Mouse (Mus musculus) midbrain, embryonic 15.5 days (tissue): ENCODE data around the gene Prm1. TPM values are rescaled to one million over a fixed set of nuclear protein-coding genes. Genes with fewer than 3 reads are reported as not detected.
"Not testable (repeated sequence)": the region's sequence is repeated elsewhere in the genome, so short reads cannot be mapped to it uniquely, and the experiment has no call there.

Experiments
- ATAC-seq: fragments of 200-750 bp; cut with Nextera tagmentation; replicated peaks from 2 replicates; pipeline ENCODE4 v1.8.0; 2017; ENCODE audit warnings: moderate TSS enrichment
- H3K27ac ChIP-seq: fragments of 300-500 bp; sonication (generic); 2 replicates; pipeline ENCODE4 v1.5.1; 2015; ENCODE audit warnings: mild to moderate bottlenecking, inconsistent platforms
- H3K27me3 ChIP-seq: fragments of 300-500 bp; sonication (generic); replicated peaks from 2 replicates; pipeline ENCODE4 v1.6.1; 2015; ENCODE audit warnings: inconsistent platforms
- H3K36me3 ChIP-seq: fragments of 300-500 bp; sonication (generic); replicated peaks from 2 replicates; pipeline ENCODE4 v1.6.1; 2015; ENCODE audit warnings: inconsistent platforms
- H3K4me1 ChIP-seq: fragments of 300-500 bp; sonication (generic); 2 replicates; pipeline ENCODE4 v1.6.1; 2015; ENCODE audit warnings: inconsistent platforms
- H3K4me2 ChIP-seq: fragments of 300-500 bp; sonication (generic); 2 replicates; pipeline ENCODE4 v1.6.1; 2015; ENCODE audit warnings: inconsistent platforms, mild to moderate bottlenecking, moderate library complexity
- H3K4me3 ChIP-seq: fragments of 300-500 bp; sonication (generic); 2 replicates; pipeline ENCODE4 v1.5.1; 2015; ENCODE audit warnings: mild to moderate bottlenecking, inconsistent platforms
- H3K9ac ChIP-seq: fragments of 300-500 bp; sonication (generic); 2 replicates; pipeline ENCODE4 v1.6.1; 2015; ENCODE audit warnings: mild to moderate bottlenecking, inconsistent platforms
- H3K9me3 ChIP-seq: fragments of 300-500 bp; sonication (generic); 2 replicates; pipeline ENCODE4 v1.6.1; 2016; ENCODE audit warnings: inconsistent platforms
- WGBS: fragments of 180-500 bp; shearing (Covaris S2); methylation state at CpG from one replicate; pipeline ENCODE4 v1.1.7; 2015; ENCODE audit warnings: mixed read lengths; 5-methylcytosine and 5-hydroxymethylcytosine counted together
- polyA plus RNA-seq: library from polyadenylated mRNA; unstranded; fragments of >200 nt; fragmentation: Nextera tagmentation; extraction: Ambion mirVana; gene quantifications from 2 replicates; pipeline ENCODE4 v1.2.1, GENCODE M21; 2015

Gene Prm1
- polyA plus RNA-seq, 1 experiment from 2014 or later = 0.41 TPM

GRCm38 (mm10) chr16:10818579-10819135, 13.0 kb upstream of the Prm1 start:
- Histone ChIP-seq H3K27me3 (no peaks in the 10 kb centered on the region), H3K4me3 (no peak overlapping the region), H3K4me2 (no peak overlapping the region), H3K9ac (no peak overlapping the region), H3K4me1 (no peaks in the 10 kb centered on the region), H3K9me3 (no peaks in the 10 kb centered on the region), H3K27ac (no peak overlapping the region), H3K36me3 (no peaks in the 10 kb centered on the region)
- WGBS = 90% methylated on average over 4 of the region's 4 CpGs
- no peak for ATAC-seq

- no peak for ATAC-seq
- no peak overlapping the region for H3K4me3 ChIP-seq
- no peaks in the 10 kb centered on the region for H3K27me3 ChIP-seq
- H3K4me1 ChIP-seq = no peaks in the 10 kb centered on the region
- WGBS = 89% methylated on average over 4 of the region's 4 CpGs
- H3K36me3 ChIP-seq = no peaks in the 10 kb centered on the region
- H3K27ac ChIP-seq = no peak overlapping the region
- H3K9me3 ChIP-seq = no peaks in the 10 kb centered on the region
- no peak overlapping the region for H3K9ac ChIP-seq
- no peak overlapping the region for H3K4me2 ChIP-seq
These were observed 9.2 kb upstream of the Prm1 start for GRCm38 (mm10) chr16:10814864-10815263.

GRCm38 (mm10) chr16:10813726-10814125, 8.1 kb upstream of the Prm1 start:
- Histone ChIP-seq H3K4me2 (no peak overlapping the region), H3K4me3 (no peak overlapping the region), H3K27ac (no peak overlapping the region), H3K27me3 (no peaks in the 10 kb centered on the region), H3K9me3 (no peaks in the 10 kb centered on the region), H3K4me1 (no peaks in the 10 kb centered on the region), H3K36me3 (no peaks in the 10 kb centered on the region), H3K9ac (no peak overlapping the region)
- 77% methylated on average over 4 of the region's 4 CpGs for WGBS
- no peak for ATAC-seq

GRCm38 (mm10) chr16:10812865-10813371, 7.3 kb upstream of the Prm1 start, which contains the start of gene Gm11172:
Gene Gm11172 (plus strand): TSS chr16:10812915.
- Histone ChIP-seq H3K27ac (no peak within 1 kb of the TSS), H3K27me3 (no peaks in the 10 kb centered on the region), H3K9me3 (no peaks in the 10 kb centered on the region), H3K4me2 (no peak within 1 kb of the TSS), H3K4me3 (no peak within 1 kb of the TSS), H3K4me1 (no peaks in the 10 kb centered on the region), H3K36me3 (no peaks in the 10 kb centered on the region), H3K9ac (no peak within 1 kb of the TSS)
- no peak for ATAC-seq
- 91% methylated on average over 2 of the region's 2 CpGs for WGBS

GRCm38 (mm10) chr16:10810376-10810775, 4.7 kb upstream of the Prm1 start:
- Histone ChIP-seq H3K4me2 (no peak overlapping the region), H3K36me3 (no peaks in the 10 kb centered on the region), H3K4me3 (no peak overlapping the region), H3K9ac (no peak overlapping the region), H3K27ac (no peak overlapping the region), H3K4me1 (no peaks in the 10 kb centered on the region), H3K27me3 (no peaks in the 10 kb centered on the region), H3K9me3 (no peaks in the 10 kb centered on the region)
- ATAC-seq = no peak
- 100% methylated on average over 1 of the region's 1 CpGs for WGBS

- H3K27ac ChIP-seq, H3K4me2 ChIP-seq, H3K4me1 ChIP-seq, H3K36me3 ChIP-seq, H3K4me3 ChIP-seq, H3K9ac ChIP-seq, ATAC-seq, H3K9me3 ChIP-seq, H3K27me3 ChIP-seq: not testable (repeated sequence)
- WGBS = 88% methylated on average over 3 of the region's 3 CpGs
These were observed 3.2 kb downstream of the Prm1 start for GRCm38 (mm10) chr16:10802420-10802819.

GRCm38 (mm10) chr16:10796034-10796433, 9.6 kb downstream of the Prm1 start, which contains the start of gene Prm2:
Gene Prm2 (minus strand): TSS chr16:10796134.
- Histone ChIP-seq H3K4me2 (no peak within 1 kb of the TSS), H3K36me3 (no peaks in the 10 kb centered on the region), H3K27ac (no peak within 1 kb of the TSS), H3K4me1 (no peaks in the 10 kb centered on the region), H3K27me3 (no peaks in the 10 kb centered on the region), H3K4me3 (no peak within 1 kb of the TSS), H3K9ac (no peak within 1 kb of the TSS), H3K9me3 (no peaks in the 10 kb centered on the region)
- ATAC-seq = no peak
- WGBS = 85% methylated on average over 6 of the region's 6 CpGs

- WGBS = 83% methylated on average over 9 of the region's 9 CpGs
- no peak within 1 kb of the TSS for H3K9ac ChIP-seq
- no peak for ATAC-seq
- H3K9me3 ChIP-seq = no peaks in the 10 kb centered on the region
- peaks cover 9% of the 10 kb centered on the region for H3K4me1 ChIP-seq
- no peaks in the 10 kb centered on the region for H3K27me3 ChIP-seq
- H3K36me3 ChIP-seq = no peaks in the 10 kb centered on the region
- H3K4me2 ChIP-seq = no peak within 1 kb of the TSS
- no peak within 1 kb of the TSS for H3K4me3 ChIP-seq
- H3K27ac ChIP-seq = no peak within 1 kb of the TSS
These were observed 14.9 kb downstream of the Prm1 start, which contains the start of gene Prm3 for GRCm38 (mm10) chr16:10790702-10791101. Gene Prm3 (minus strand): TSS chr16:10790914.

- no peak overlapping the region for H3K4me3 ChIP-seq
- H3K4me1 ChIP-seq = peaks cover 19% of the 10 kb centered on the region
- WGBS = 64% methylated on average over 4 of the region's 4 CpGs
These were observed 16.8 kb downstream of the Prm1 start for GRCm38 (mm10) chr16:10788866-10789265.

GRCm38 (mm10) chr16:10788271-10788670, 17.4 kb downstream of the Prm1 start, which contains the start of gene Tnp2:
Gene Tnp2 (minus strand): TSS chr16:10788660.
- no peak within 1 kb of the TSS for H3K9ac ChIP-seq
- WGBS = 62% methylated on average over 16 of the region's 16 CpGs
- H3K9me3 ChIP-seq = no peaks in the 10 kb centered on the region
- no peak within 1 kb of the TSS for H3K4me2 ChIP-seq
- no peaks in the 10 kb centered on the region for H3K36me3 ChIP-seq
- no peak within 1 kb of the TSS for H3K27ac ChIP-seq
- H3K4me3 ChIP-seq = no peak within 1 kb of the TSS
- peaks cover 23% of the 10 kb centered on the region for H3K4me1 ChIP-seq
- peaks cover 2% of the 10 kb centered on the region; the same call in 1 of the 2 replicates for H3K27me3 ChIP-seq
- ATAC-seq = no peak

More at GRCm38 (mm10) chr16:10788866-10789265, 16.8 kb downstream of the Prm1 start:
- H3K4me2 ChIP-seq = no peak overlapping the region
- H3K27me3 ChIP-seq = no peaks in the 10 kb centered on the region
- no peaks in the 10 kb centered on the region for H3K9me3 ChIP-seq
- H3K36me3 ChIP-seq = no peaks in the 10 kb centered on the region
- H3K27ac ChIP-seq = no peak overlapping the region
- no peak for ATAC-seq
- no peak overlapping the region for H3K9ac ChIP-seq

- H3K9me3 ChIP-seq = no peaks in the 10 kb centered on the region
- peaks cover 8% of the 10 kb centered on the region; the same call in 1 of the 2 replicates for H3K27me3 ChIP-seq
- peaks cover 30% of the 10 kb centered on the region for H3K4me1 ChIP-seq
- 83% methylated on average over 7 of the region's 7 CpGs for WGBS
- H3K9ac ChIP-seq = no peak overlapping the region
- no peaks in the 10 kb centered on the region for H3K36me3 ChIP-seq
- no peak overlapping the region for H3K27ac ChIP-seq
- H3K4me3 ChIP-seq = no peak overlapping the region
- H3K4me2 ChIP-seq = no peak overlapping the region
- no peak for ATAC-seq
These were observed 18.0 kb downstream of the Prm1 start for GRCm38 (mm10) chr16:10787548-10788058.

- ATAC-seq = no peak
- H3K36me3 ChIP-seq = no peaks in the 10 kb centered on the region
- WGBS = 71% methylated on average over 4 of the region's 4 CpGs
- H3K4me3 ChIP-seq = no peak overlapping the region
- no peaks in the 10 kb centered on the region for H3K9me3 ChIP-seq
- H3K4me1 ChIP-seq = peaks cover 35% of the 10 kb centered on the region
- no peak overlapping the region for H3K9ac ChIP-seq
- peak overlapping the region; percentile 91 for H3K4me2 ChIP-seq
- peaks cover 8% of the 10 kb centered on the region; the same call in 1 of the 2 replicates for H3K27me3 ChIP-seq
- no peak overlapping the region for H3K27ac ChIP-seq
These were observed 18.7 kb downstream of the Prm1 start for GRCm38 (mm10) chr16:10786782-10787547.
